Mouse (Mus musculus): ENCODE data around the gene Olfr1344. TPM values are rescaled to one million over a fixed set of nuclear protein-coding genes. Genes with fewer than 3 reads are reported as not detected.
A peak's percentile ranks its signal among the peaks of the same experiment; 100 is the strongest.
"Not testable (repeated sequence)": the region's sequence is repeated elsewhere in the genome, so short reads cannot be mapped to it uniquely, and the experiment has no call there.

Gene Olfr1344
- not detected in 2 replicates for polyA plus RNA-seq (2012; rRNA removed)

GRCm38 (mm10) chr7:6438388-6438787 is at the start of gene Olfr1344:
Gene Olfr1344 (plus strand): TSS chr7:6438688.
- DNase-seq (ENCODE audit: low spot score), result no peak

DNA sequence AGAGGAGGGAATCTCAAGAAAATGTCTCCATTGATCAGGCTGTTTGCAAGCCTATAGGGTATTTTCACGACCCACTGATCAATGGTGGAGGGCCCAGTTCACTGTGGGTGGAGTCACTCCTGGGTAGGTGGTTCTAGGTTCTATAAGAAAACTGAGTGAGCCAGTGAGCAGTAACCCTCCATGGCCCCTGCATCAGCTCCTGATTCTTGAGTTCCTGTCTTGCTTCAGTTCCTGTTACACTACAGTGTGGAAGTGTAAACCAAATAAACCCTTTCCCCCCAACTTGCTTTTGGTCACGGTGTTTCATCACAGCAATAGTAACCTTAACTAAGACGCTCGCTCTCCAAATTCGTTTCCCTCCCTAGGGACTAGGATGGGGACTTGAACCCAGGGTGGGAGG is 49.5 kb upstream of the Olfr1344 start:
- DNase-seq (ENCODE audit: low spot score), result no peak

GRCm38 (mm10) chr7:6389449-6389848 is 49.0 kb upstream of the Olfr1344 start:
- DNase-seq (ENCODE audit: low spot score), result no peak

DNA sequence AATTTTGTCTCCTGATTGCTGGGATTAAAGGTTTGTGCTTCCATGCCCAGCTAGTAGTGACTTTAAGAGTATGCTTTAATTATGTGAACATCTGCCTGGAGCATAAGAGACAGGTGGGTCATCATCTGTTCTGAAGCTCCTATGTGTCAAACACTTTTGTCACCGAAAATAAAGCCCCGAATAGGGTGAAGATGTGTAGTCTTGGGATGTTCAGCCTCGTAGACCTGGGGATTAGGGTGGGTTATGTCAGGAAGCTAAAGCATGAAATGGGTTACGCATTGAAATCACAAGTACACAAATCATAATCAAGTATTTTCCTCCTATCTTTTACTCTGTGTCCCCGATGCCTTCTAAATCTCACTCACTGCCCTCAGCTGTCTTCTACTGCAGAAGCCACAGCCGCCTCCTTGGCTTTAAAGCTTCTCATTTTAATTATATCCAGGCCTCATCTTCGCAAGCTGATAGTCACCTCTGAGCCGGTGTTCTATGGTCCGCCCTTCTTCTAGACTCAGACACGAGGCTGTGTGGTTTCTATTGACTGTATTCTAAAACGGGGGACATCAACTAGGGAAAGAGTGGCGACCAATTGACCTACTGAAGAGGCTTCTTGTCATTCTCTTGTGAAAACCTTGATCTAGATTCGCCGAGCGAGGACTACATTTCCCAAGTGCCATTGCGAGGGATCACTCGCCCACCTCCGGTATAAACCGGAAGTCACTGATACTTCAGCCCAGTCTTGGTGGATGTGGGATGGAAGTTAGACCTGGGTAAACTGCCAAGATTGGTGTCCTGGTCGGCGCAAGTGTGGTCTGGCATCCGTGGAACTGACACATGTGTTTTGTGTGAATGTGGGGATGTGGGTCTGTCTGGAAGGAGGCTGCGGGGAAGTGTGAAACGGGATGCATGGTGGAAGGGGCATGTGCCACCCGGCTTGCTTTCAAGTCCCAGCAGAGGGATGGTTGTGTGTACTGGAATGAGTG is 40.2 kb upstream of the Olfr1344 start, which contains the start of gene Smim17:
Gene Smim17 (plus strand): TSS at position 720 of the 980 bp plus-strand sequence.
- no peak for DNase-seq (ENCODE audit: low spot score)

DNA sequence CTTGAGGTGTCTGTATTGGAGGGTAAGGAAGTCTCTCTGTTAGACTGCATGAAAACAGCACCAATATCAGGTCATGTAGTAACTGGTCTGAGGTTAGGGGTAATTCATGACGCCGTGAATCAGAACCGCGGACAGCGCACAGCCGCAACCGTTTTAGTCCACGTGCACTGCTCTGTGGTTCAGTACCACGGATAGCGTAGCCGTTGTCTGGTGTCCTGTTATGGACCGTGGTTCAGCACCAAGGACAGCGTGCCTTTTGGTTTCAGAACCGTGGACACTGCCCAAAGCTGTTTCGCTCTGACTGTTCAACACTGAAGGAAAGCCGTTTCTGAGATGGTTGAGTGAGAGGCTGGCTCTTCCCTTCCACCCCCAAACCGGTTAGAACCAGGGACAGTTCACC is 28.4 kb upstream of the Olfr1344 start, which contains the start of gene Gm20715:
Gene Gm20715 (plus strand): TSS at position 235 of the 400 bp plus-strand sequence.
- DNase-seq (ENCODE audit: low spot score), result peak; percentile 77

DNA sequence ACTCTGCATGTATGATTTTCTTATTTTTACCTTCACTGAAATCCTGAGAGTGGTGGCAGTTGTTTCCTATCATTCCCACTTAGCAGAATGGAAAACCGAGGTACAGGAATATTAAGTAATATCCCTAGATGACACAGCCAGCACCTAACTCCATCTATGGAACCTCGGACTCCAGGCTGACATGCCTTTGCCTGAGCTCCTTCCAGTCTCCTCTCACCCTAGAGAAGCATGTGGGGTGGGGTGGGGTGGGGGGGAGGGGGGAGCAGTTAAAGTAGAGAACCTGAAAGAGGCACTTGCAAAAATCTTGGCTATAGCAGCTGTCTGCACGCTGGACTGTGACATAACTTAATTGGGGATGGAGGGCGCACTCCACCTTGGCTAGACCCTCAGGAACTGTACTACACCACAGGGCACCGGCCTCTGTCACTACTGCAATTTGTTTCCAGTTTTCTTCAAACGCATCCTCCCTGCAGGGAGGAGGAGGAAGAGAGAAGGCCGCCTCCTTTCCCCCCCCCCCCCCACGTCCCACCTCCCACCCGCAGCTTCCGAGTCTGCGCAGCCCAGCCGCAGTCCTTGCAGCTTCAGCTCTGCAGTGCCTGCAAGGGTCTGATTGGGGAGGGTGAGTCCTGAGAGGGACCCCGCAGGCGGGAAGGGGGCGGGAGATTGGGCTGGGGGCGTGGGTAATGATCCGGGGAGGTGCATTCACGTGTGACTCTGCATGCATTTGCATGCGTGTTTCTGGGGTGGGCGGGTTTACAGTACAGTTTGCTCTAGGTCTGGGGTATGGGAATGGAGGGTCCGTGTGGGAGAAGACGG is 23.7 kb upstream of the Olfr1344 start:
- no peak for DNase-seq (ENCODE audit: low spot score)

DNA sequence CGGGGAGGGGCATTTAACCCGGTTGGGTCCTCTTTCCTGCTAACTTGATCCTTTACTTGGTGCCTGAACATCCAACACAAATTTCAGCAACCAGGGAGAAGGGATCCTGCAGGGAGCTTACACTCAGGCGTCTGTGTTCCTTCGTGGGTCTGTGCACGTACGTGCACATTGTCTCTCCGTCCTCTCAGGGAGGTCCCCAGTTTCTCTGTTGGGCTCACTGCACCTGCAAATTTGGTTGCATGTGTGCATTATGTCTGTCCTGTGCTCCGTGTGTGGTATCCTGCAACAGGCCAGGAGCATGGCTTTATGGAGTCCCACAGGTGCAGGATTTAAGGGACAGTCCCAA is 23.1 kb upstream of the Olfr1344 start:
- DNase-seq (ENCODE audit: low spot score), result no peak

DNA sequence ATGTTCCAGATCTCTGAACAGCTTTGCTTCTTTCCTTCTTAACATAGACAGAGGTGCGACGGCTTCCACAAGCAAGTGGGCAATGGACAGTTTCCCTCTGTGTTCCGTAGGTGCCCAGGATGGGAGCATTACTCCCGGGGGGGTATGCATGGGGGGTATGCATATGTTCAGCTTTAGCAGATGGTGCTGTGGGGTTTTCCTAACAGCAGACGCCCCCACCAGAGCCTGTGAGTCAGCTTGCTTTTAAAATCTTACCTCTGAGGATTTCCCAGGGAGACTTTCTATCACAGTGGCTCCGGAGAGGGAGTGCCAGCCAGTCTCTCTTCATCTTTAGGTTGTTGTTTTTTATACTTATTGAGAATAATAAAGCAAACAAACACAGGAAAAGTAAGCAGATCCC is 18.6 kb upstream of the Olfr1344 start:
- no peak for DNase-seq (ENCODE audit: low spot score)

- DNase-seq (ENCODE audit: low spot score), result no peak
Measured at GRCm38 (mm10) chr7:6429381-6429780, 9.1 kb upstream of the Olfr1344 start.

- no peak for DNase-seq (ENCODE audit: low spot score)
Measured at GRCm38 (mm10) chr7:6430342-6430741, 8.1 kb upstream of the Olfr1344 start.

- DNase-seq (ENCODE audit: low spot score), result no peak
Measured at GRCm38 (mm10) chr7:6441173-6441572, 2.7 kb downstream of the Olfr1344 start.

DNA sequence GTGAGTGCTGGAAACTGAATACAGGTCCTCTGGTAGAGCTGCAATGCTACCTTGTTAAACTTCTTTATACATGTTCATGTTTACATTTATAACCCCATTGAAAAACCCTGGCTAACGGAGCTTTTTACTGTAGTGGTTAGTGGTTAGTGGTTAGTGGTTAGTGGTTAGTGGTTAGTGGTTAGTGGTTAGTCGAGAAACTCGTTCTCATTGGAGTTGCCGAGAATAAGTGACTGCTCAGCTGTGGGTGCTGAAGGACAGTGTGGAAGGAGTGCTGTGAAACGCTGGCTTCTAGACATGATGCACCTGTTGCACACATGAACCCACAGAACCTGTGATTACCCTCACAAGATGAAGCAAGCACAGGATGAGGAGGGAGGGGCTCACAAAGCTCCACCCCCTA is 9.3 kb downstream of the Olfr1344 start:
- DNase-seq (ENCODE audit: low spot score), result no peak

GRCm38 (mm10) chr7:6455868-6456267 is 17.4 kb downstream of the Olfr1344 start, which contains the start of gene Olfr1336:
Gene Olfr1336 (plus strand): TSS chr7:6456168.
- DNase-seq (ENCODE audit: low spot score), result no peak

DNA sequence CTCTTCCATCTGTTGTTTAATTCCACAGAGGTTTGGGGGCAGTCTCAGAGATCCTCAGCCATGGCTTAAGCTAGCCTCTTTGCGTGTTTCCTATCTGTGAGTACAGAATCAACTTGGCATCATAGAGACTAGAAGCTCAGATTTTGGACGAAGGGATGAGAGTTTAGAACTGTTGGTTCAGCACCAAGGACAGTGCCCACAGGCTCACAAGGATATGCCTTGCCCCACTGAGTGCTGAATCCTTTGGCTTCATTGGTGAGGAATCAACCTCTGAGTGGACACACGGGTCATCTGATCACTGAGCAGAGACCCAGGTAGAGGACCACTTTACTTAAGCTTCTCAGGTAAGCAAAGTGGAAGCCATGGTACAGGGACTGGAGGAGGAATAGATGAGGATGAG is 17.9 kb downstream of the Olfr1344 start:
- no peak for DNase-seq (ENCODE audit: low spot score)

DNA sequence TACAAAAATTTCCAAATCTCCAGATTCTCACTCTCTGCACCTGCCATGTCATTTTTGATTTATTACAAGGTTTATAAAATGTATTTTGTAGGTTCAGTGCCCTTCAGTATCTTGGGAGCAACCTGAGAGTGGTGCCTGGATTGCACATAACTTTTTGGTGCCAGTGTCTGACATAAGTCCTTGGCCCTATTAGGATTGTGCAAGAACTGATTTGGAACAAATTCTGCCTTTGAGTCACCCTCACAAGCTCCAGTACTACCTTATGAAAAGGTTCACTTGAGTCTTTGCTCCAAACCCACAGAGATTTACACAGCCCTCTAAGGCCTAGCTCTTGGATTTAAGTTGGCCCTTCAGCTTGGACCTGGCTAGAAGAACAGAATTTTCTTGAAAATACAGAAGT is 28.5 kb downstream of the Olfr1344 start, which contains the start of gene Olfr1346:
Gene Olfr1346 (plus strand): TSS at position 151 of the 400 bp plus-strand sequence.
- no peak for DNase-seq (ENCODE audit: low spot score)

- DNase-seq (ENCODE audit: low spot score), result not testable (repeated sequence)
Measured at GRCm38 (mm10) chr7:6477633-6478032, 39.1 kb downstream of the Olfr1344 start.

- DNase-seq (ENCODE audit: low spot score), result no peak
Measured at GRCm38 (mm10) chr7:6486841-6487240, 48.4 kb downstream of the Olfr1344 start, which contains the start of gene Olfr5. Gene Olfr5 (minus strand): TSS chr7:6486941.

Other genes with a start within 250 kb of the Olfr1344 start
- gene Galp, start 241.6 kb upstream of the Olfr1344 start, polyA plus RNA-seq (2012; rRNA removed), result not detected in 2 replicates
- not detected in 2 replicates for gene Zscan5b, start 216.4 kb upstream of the Olfr1344 start, polyA plus RNA-seq (2012; rRNA removed)
- not detected in 2 replicates for gene Epp13, start 186.0 kb upstream of the Olfr1344 start, polyA plus RNA-seq (2012; rRNA removed)
- gene Zfp667, start 152.1 kb upstream of the Olfr1344 start, polyA plus RNA-seq (2012; rRNA removed), result 8.9 and 9.4 TPM in 2 replicates
- 2.8 TPM in 2 replicates for gene Zfp583, start 107.4 kb upstream of the Olfr1344 start, polyA plus RNA-seq (2012; rRNA removed)
- 0.63 and 0.83 TPM in 2 replicates for gene Gm3854, start 94.9 kb upstream of the Olfr1344 start, polyA plus RNA-seq (2012; rRNA removed)
- 2.6 and 3.5 TPM in 2 replicates for gene Zfp78, start 75.4 kb upstream of the Olfr1344 start, polyA plus RNA-seq (2012; rRNA removed)
- 8.2 and 10.0 TPM in 2 replicates for gene Zfp28, start 55.4 kb upstream of the Olfr1344 start, polyA plus RNA-seq (2012; rRNA removed)
- 0.24 and 0.30 TPM in 2 replicates for gene Smim17, start 40.0 kb upstream of the Olfr1344 start, polyA plus RNA-seq (2012; rRNA removed)
- gene Gm20715, start 28.4 kb upstream of the Olfr1344 start, polyA plus RNA-seq (2012; rRNA removed), result 0.03 TPM in 1 of 2 replicates, not detected in the other
- gene Olfr1336, start 17.5 kb downstream of the Olfr1344 start, polyA plus RNA-seq (2012; rRNA removed), result not detected in 2 replicates
- not detected in 2 replicates for gene Olfr1346, start 28.4 kb downstream of the Olfr1344 start, polyA plus RNA-seq (2012; rRNA removed)
- not detected in 2 replicates for gene Olfr5, start 48.3 kb downstream of the Olfr1344 start, polyA plus RNA-seq (2012; rRNA removed)
- gene Olfr1347, start 61.1 kb downstream of the Olfr1344 start, polyA plus RNA-seq (2012; rRNA removed), result not detected in 2 replicates
- not detected in 2 replicates for gene Olfr1348, start 70.1 kb downstream of the Olfr1344 start, polyA plus RNA-seq (2012; rRNA removed)
- gene Olfr1349, start 84.3 kb downstream of the Olfr1344 start, polyA plus RNA-seq (2012; rRNA removed), result not detected in 2 replicates
- gene Olfr1350, start 126.2 kb downstream of the Olfr1344 start, polyA plus RNA-seq (2012; rRNA removed), result not detected in 2 replicates